ENCODE assay signal across 13 mouse cellular contexts in genomic region chr16:29939331-29939850, GRCm38 (mm10).
"Had no signal": no experiment of that assay in that cellular context is flagged by ENCODE, and none has a peak within 500 bp of the region (broad histone marks: within the 10 kb centered on the region; RNA-seq: fewer than 3 reads in every experiment).

No protein-coding gene starts in this region.

- H3K27me3 ChIP-seq: liver, embryonic 15.5 days had no signal

- H3K4me1 ChIP-seq: midbrain, embryonic 13.5 days had no signal

- H3K9ac ChIP-seq: kidney, embryonic 15.5 days; liver, embryonic 15.5 days; midbrain, embryonic 13.5 days; neural tube, embryonic 12.5 days had no signal

- H3K27ac ChIP-seq: kidney, embryonic 15.5 days; left cerebral cortex, adult 2 months; liver, embryonic 15.5 days; midbrain, embryonic 13.5 days; neural tube, embryonic 12.5 days had no signal

- ATAC-seq: lung, postnatal 0 days; midbrain, embryonic 13.5 days had no signal

- H3K9me3 ChIP-seq: kidney, embryonic 15.5 days; liver, embryonic 15.5 days; midbrain, embryonic 13.5 days; neural tube, embryonic 12.5 days had no signal

- H3K4me3 ChIP-seq: kidney, embryonic 15.5 days; left cerebral cortex, adult 2 months; liver, embryonic 15.5 days; midbrain, embryonic 13.5 days; neural tube, embryonic 12.5 days had no signal

- H3K36me3 ChIP-seq: kidney, embryonic 15.5 days; liver, embryonic 15.5 days; midbrain, embryonic 13.5 days; neural tube, embryonic 12.5 days had no signal

- H3K4me2 ChIP-seq: kidney, embryonic 15.5 days; liver, embryonic 11.5 days; liver, embryonic 15.5 days; midbrain, embryonic 13.5 days; neural tube, embryonic 12.5 days had no signal

- DNase-seq: kidney, postnatal 14 days; lung, adult 2 months; lung, postnatal 36 days; spleen, adult 18-20 months; thymus, adult 18-20 months; thymus, postnatal 14 days had no signal
